Mouse (Mus musculus) forebrain, embryonic 16.5 days (tissue): Measurements from ENCODE around the gene Dnal1. TPM values are rescaled to one million over a fixed set of nuclear protein-coding genes. Genes with fewer than 3 reads are reported as not detected.

Experiments
- ATAC-seq: fragments of 200-750 bp; cut with Nextera tagmentation; 2 replicates; pipeline ENCODE4 v1.8.0; 2017; ENCODE audit warnings: mild to moderate bottlenecking, moderate library complexity
- H3K27ac ChIP-seq: fragments of 300-500 bp; sonication (generic); 2 replicates; pipeline ENCODE4 v1.5.1; 2014; ENCODE audit warnings: low read length, control low read depth
- H3K27me3 ChIP-seq: fragments of 300-500 bp; sonication (generic); replicated peaks from 2 replicates; pipeline ENCODE4 v1.6.1; 2014; ENCODE audit warnings: low read length; ENCODE audit not compliant: control insufficient read depth, insufficient read depth
- H3K36me3 ChIP-seq: fragments of 300-500 bp; sonication (generic); 2 replicates; pipeline ENCODE4 v1.6.1; 2014; ENCODE audit not compliant: control insufficient read depth, insufficient read depth
- H3K4me1 ChIP-seq: fragments of 300-500 bp; sonication (generic); replicated peaks from 2 replicates; pipeline ENCODE4 v1.6.1; 2014; ENCODE audit warnings: low read length; ENCODE audit not compliant: control insufficient read depth, insufficient read depth
- H3K4me2 ChIP-seq: fragments of 300-500 bp; sonication (generic); 2 replicates; pipeline ENCODE4 v1.6.1; 2014; ENCODE audit warnings: mild to moderate bottlenecking, low read length, control low read depth
- H3K4me3 ChIP-seq: fragments of 300-500 bp; sonication (generic); replicated peaks from 2 replicates; pipeline ENCODE4 v1.5.1; 2014; ENCODE audit warnings: mild to moderate bottlenecking, low read length, control low read depth
- H3K9ac ChIP-seq: fragments of 300-500 bp; sonication (generic); replicated peaks from 2 replicates; pipeline ENCODE4 v1.6.1; 2014; ENCODE audit warnings: low read depth, low read length, control low read depth
- H3K9me3 ChIP-seq: fragments of 300-500 bp; sonication (generic); 2 replicates; pipeline ENCODE4 v1.6.1; 2016; ENCODE audit warnings: low read length; ENCODE audit not compliant: control insufficient read depth
- WGBS: fragments of 180-500 bp; shearing (Covaris S2); extraction: QIAGEN DNeasy Blood & Tissue Kit; methylation state at CpG from one replicate; pipeline ENCODE4 v1.1.7; 2014; 5-methylcytosine and 5-hydroxymethylcytosine counted together
- polyA plus RNA-seq: library from polyadenylated mRNA; unstranded; fragments of >200 nt; fragmentation: Nextera tagmentation; extraction: Ambion mirVana; gene quantifications from 2 replicates; pipeline ENCODE4 v1.2.1, GENCODE M21; 2015

Dnal1 gene
- polyA plus RNA-seq, 1 experiment from 2014 or later: 10.4 TPM

DNA sequence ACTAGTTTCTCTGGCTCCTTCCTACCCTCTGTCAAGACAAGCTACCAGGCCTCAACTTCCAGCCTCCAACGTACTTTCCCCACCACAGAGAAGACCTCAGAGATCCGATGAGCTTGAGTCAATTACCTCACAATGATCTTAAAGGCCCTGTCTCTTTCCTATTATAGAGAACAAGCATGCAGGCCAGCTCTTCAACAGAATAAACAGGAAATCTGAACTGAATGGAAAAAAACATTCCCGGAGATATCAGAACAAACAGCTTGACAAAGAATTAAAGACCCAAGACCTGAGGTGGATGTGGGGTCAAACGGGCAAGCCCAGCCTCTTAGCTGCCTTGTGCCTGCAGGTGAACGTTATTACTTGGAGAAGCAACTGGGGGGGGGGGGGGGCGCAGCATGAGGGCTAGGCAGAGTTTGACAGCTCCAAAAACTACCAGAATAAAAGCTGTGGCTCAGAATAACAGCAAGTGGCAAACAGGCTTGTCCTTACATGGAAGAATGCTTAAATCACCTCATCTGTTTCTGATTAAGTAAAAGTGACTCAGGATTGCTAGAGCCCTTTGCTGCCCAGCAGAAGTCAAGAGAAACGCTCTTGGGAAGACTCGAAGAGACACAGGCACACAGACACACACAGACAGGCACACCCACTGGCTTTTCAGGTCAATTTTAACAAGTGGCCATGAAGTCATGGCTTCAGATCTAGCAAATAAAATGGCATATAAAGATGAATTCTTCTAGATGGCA lies 51.6 kb downstream of the Dnal1 start:
- 67% methylated on average over 7 of the region's 8 CpGs for WGBS
- no peak overlapping the region for H3K4me3 ChIP-seq
- H3K9me3 ChIP-seq: no peaks in the 10 kb centered on the region

DNA sequence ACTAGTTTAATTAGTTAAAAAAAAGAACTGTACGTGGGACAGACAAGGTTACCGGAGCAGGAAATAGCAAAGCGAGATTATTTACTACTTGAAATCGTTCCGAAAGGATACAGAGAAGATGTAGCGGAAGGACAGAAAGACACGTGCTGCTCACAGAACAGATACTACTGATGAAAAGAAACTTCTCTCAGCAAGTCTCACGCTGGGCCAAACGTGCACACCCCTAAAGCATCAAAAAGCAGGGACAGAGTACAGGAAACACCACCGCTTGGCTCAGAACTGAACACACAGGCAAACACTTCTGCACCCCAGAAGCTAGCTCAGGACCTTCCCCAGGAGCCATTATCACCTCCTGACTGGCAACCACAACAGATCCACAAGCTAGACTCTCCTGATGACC lies 56.4 kb downstream of the Dnal1 start:
- WGBS: 88% methylated on average over 10 of the region's 10 CpGs
- 0 out of 2 replicates have a peak, but pooled peaks cover 3% of the 10 kb centered on the region for H3K36me3 ChIP-seq

More for the DNA sequence above, 51.6 kb downstream of the Dnal1 start:
- Histone ChIP-seq H3K4me1 (no peaks in the 10 kb centered on the region), H3K9ac (no peak overlapping the region), H3K36me3 (no peaks in the 10 kb centered on the region), H3K27me3 (no peaks in the 10 kb centered on the region), H3K27ac (no peak overlapping the region), H3K4me2 (no peak overlapping the region)
- no peak for ATAC-seq

DNA sequence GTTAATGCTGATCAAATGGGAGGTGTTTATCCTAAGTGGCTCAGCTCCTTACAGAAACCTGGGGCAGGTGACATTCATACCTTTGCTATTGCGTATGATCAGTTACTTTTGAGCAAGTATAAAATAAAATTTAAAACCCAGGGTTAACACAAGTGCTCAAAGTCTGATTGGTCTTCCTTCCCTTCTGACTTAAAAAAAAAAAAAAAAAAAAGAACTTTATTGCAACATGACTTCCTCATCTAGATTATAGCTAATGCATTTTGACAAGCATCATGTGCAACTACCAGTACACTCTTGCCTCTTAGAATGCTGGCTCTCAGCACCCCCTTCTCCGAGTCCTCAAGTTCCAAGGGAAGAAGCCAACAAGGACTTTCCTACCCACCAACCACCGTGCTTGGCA lies 58.0 kb downstream of the Dnal1 start:
- WGBS: 93% methylated on average over 3 of the region's 3 CpGs
- Histone ChIP-seq H3K4me2 (no peak overlapping the region), H3K9ac (no peak overlapping the region), H3K27ac (no peak overlapping the region), H3K9me3 (no peaks in the 10 kb centered on the region), H3K4me1 (peaks cover 21% of the 10 kb centered on the region), H3K27me3 (no peaks in the 10 kb centered on the region), H3K4me3 (no peak overlapping the region), H3K36me3 (0 out of 2 replicates have a peak, but pooled peaks cover 3% of the 10 kb centered on the region)
- no peak for ATAC-seq

More for the DNA sequence above, 56.4 kb downstream of the Dnal1 start:
- ATAC-seq: no peak
- no peak overlapping the region for H3K27ac ChIP-seq
- no peaks in the 10 kb centered on the region for H3K27me3 ChIP-seq
- peaks cover 5% of the 10 kb centered on the region for H3K4me1 ChIP-seq
- no peak overlapping the region for H3K9ac ChIP-seq
- no peaks in the 10 kb centered on the region for H3K9me3 ChIP-seq
- H3K4me2 ChIP-seq: no peak overlapping the region
- H3K4me3 ChIP-seq: no peak overlapping the region

DNA sequence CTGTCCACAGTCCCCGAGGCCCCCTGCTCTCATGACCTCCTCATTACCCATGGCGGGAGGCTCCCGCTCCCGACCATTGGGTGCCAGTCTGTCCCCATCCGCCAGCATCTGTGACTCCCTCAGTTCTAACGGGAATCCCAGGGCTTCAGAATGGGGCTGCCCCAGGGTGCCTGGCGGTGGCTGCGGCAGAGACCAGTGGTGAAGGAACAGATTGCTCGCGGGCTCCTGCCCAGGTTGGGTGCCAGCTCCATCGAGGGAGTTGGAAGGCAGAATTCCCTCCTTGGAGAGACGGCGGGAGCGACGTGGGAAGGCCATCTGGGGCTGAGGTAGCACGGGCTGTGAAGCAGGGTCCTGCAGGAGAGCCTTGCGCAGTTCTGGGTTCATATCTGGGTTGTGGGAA lies 58.7 kb downstream of the Dnal1 start:
- no peak for ATAC-seq
- WGBS: 75% methylated on average over 17 of the region's 17 CpGs
- no peak overlapping the region for H3K9ac ChIP-seq

DNA sequence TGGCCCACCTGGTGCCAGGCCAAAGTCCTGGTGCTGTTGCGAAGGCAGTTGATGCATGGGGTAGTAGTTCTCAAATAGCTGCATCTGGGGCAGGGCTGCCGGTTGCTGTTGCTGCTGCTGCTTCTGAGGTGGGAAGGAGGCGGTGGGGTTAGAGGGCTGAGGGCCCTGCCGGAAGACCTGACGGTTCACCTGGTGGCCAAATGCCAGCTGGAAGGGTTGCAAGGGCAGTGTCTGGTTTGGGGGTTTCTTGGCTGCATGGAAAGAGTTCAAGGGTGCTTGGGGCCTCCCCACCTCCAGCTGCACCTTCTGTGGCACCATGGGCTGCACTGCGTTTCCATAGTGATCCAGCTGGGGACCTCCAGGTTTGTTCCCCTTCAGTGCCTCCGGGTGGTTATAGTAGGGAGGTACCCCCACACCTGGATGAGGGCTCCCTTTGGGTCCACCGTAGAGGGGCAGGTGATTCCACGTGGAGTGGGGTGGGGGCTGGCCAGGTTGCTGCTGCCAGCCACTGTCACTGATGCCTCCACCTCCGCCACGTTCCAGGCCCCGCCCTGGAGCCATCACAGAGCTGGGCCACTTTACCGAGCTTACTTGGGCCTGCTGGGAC lies 59.2 kb downstream of the Dnal1 start:
- ATAC-seq: no peak
- Histone ChIP-seq H3K9me3 (no peaks in the 10 kb centered on the region), H3K9ac (no peak overlapping the region), H3K4me1 (peaks cover 26% of the 10 kb centered on the region), H3K4me3 (no peak overlapping the region), H3K4me2 (no peak overlapping the region), H3K27ac (no peak overlapping the region), H3K36me3 (0 out of 2 replicates have a peak, but pooled peaks cover 3% of the 10 kb centered on the region), H3K27me3 (no peaks in the 10 kb centered on the region)
- 95% methylated on average over 13 of the region's 13 CpGs for WGBS

More for the DNA sequence above, 58.7 kb downstream of the Dnal1 start:
- Histone ChIP-seq H3K9me3 (no peaks in the 10 kb centered on the region), H3K4me2 (no peak overlapping the region), H3K27me3 (no peaks in the 10 kb centered on the region), H3K27ac (no peak overlapping the region), H3K36me3 (0 out of 2 replicates have a peak, but pooled peaks cover 3% of the 10 kb centered on the region), H3K4me3 (no peak overlapping the region), H3K4me1 (peaks cover 26% of the 10 kb centered on the region)

DNA sequence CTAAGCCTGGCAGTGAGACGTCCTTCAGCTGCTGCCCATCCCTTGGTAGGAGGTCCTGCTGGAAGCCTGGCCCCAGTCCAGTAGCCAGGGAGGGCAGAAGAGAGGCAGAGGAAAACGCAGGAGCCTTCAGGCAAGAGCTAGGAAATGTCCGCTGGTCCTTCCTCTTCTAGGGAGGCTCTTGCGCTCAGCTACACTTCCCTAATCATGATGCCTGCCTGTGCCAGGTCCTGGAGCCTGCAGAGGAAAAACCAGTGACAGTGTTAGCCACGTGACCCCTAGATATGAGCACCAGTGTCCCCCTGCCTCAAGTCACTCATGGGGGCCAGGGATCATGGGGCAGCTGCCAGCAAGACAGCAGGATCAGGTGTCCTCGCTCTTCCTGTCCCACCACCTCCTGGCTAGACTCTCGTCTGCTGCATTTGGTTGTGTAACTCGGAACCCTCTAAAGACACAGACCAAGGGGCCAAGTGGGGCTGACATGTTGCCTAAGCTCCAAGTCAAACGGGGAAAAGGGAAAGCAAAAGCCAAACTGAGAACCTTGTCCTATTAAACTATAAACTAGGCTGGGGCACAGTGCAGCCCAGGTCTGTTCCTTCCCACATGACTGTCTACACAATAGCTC lies 60.1 kb downstream of the Dnal1 start:
- H3K27me3 ChIP-seq: no peaks in the 10 kb centered on the region
- 80% methylated on average over 9 of the region's 9 CpGs for WGBS
- H3K9me3 ChIP-seq: no peaks in the 10 kb centered on the region
- no peak overlapping the region for H3K27ac ChIP-seq
- 0 out of 2 replicates have a peak, but pooled peaks cover 3% of the 10 kb centered on the region for H3K36me3 ChIP-seq
- no peak overlapping the region for H3K9ac ChIP-seq
- peaks cover 26% of the 10 kb centered on the region for H3K4me1 ChIP-seq
- no peak overlapping the region for H3K4me3 ChIP-seq
- ATAC-seq: no peak
- no peak overlapping the region for H3K4me2 ChIP-seq

DNA sequence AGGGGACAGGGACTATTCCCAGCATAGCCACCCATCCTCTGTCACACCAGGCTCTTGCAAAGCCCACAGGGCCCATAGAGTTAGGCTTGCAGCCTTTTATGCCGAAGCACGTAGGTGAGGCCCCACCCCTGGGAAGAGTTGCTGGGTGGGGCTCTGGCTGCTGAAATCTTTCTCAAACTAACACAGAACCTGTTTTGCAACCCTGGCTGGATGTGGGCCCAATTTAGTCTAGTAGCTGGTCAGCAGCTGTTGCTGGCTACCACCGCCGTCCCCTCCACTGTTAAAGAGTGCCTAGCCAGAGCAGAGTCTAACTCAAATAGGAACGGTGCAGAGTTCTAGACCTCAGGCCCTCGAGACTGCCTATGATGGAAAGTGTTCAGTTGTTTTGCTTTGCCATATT lies 60.7 kb downstream of the Dnal1 start:
- ATAC-seq: no peak
- Histone ChIP-seq H3K9me3 (no peaks in the 10 kb centered on the region), H3K36me3 (0 out of 2 replicates have a peak, but pooled peaks cover 3% of the 10 kb centered on the region), H3K9ac (no peak overlapping the region), H3K27me3 (no peaks in the 10 kb centered on the region), H3K4me3 (no peak overlapping the region), H3K4me1 (peaks cover 26% of the 10 kb centered on the region), H3K4me2 (no peak overlapping the region), H3K27ac (no peak overlapping the region)
- 81% methylated on average over 6 of the region's 6 CpGs for WGBS

DNA sequence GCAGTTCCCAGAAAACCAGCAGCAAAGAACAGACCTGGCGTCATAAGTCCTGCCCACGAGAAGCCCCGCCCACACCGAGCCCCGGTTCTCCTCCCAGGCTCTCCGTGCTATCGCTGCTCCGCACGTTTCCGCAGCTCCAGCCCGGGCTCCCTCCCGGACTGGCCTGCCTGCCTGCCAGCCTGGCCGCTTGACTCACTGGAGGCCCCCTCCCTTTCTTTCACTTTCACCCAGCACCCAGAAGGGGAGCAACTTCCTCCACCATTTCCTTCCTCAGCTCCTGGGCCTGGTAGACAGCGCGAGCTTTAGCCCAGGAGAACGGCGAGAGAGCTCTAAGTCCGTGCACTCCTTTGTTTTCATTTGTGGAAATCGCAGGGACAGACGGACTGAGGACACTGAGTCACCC lies 61.5 kb downstream of the Dnal1 start:
- WGBS: under 1% methylated on average over 20 of the region's 20 CpGs
- Histone ChIP-seq H3K4me2 (peak overlapping the region; percentile 71), H3K4me1 (peaks cover 34% of the 10 kb centered on the region), H3K27me3 (no peaks in the 10 kb centered on the region), H3K9ac (peak overlapping the region; percentile 78), H3K4me3 (peak overlapping the region; percentile 51), H3K36me3 (0 out of 2 replicates have a peak, but pooled peaks cover 3% of the 10 kb centered on the region), H3K27ac (peak overlapping the region; percentile 95), H3K9me3 (no peaks in the 10 kb centered on the region)
- ATAC-seq: peak; percentile 90

DNA sequence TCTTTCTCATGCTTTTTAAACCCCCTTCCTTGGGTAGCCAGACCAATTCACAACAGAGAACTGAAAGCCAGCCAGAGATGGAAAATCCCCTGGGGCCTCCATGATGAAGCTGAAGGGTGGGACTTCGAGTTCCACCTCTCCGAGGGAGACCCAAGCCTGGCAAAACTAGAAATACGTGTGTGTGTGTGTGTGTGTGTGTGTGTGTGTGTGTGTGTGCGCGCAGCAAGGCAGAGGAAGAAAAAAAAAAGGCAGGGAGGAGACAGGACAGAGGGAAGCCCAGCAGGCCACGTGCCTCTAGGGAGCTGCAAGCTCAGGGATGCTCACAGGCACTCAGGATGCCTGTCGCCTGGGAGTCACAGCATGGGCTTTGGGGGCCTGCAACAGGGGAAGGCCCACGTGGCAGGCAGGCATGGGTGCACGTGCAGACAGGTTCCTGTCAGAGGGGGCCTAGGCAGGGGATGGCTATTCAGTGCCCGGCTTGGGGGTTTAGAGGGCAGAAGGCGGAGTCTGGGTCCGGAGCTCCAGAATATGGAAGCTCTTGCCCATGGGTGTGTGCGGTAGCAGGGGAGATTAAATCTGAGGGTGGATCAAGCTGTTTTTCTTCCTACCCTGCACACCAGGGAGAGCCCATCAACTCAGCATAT lies 62.1 kb downstream of the Dnal1 start:
- WGBS: 6% methylated on average over 11 of the region's 13 CpGs
- no peaks in the 10 kb centered on the region for H3K9me3 ChIP-seq

More for the DNA sequence above, 62.1 kb downstream of the Dnal1 start:
- Histone ChIP-seq H3K9ac (peak overlapping the region; percentile 78), H3K36me3 (0 out of 2 replicates have a peak, but pooled peaks cover 3% of the 10 kb centered on the region), H3K4me3 (peak overlapping the region; percentile 51), H3K27me3 (no peaks in the 10 kb centered on the region), H3K27ac (peak overlapping the region; percentile 95), H3K4me2 (peak overlapping the region; percentile 71), H3K4me1 (peaks cover 39% of the 10 kb centered on the region)
- peak; percentile 39 for ATAC-seq
